Mouse (Mus musculus): ENCODE measurements around the gene Pagr1a. TPM values are rescaled to one million over a fixed set of nuclear protein-coding genes. Genes with fewer than 3 reads are reported as not detected.

The Pagr1a gene
- polyA plus RNA-seq, 1 experiment = 22.3 TPM

DNA sequence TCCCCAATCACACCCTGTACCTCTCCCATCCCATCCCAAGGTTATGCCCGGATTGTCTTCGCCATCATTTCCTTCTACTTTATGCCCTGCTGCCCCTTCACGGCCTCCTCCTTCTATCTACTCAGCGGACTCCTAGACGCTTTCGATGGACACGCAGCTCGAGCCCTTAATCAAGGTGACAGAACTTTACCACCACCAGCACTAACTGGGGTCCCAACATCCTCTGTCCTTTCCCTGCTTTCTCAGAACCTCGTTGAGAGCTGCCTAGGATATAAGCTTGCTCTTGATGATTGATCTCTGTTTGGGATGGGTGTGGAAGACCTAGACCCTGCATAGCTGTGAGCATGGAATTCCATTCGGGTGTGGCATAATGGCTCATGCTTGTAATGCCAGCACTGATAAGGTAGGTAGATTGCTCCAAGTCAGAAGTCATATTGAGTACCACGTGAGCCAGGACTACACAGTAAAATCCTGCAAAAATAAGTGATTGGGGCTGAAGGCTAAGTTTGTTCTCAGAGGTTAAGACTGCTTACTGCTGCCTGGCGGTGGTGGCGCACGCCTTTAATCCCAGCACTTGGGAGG, 40.2 kb downstream of the Pagr1a start:
- Histone ChIP-seq H3K4me3 (ENCODE audit: insufficient read depth, poor library complexity, severe bottlenecking) (peak overlapping the region; percentile 89), H3K79me3 (ENCODE audit: low read depth) (peaks cover 6% of the 10 kb centered on the region), H3K79me2 (ENCODE audit: control insufficient read depth, insufficient read depth) (peaks cover 28% of the 10 kb centered on the region), H3K27me3 (ENCODE audit: control insufficient read depth, insufficient read depth, insufficient read length) (peaks cover 10% of the 10 kb centered on the region), H3K36me3 (ENCODE audit: control insufficient read depth, insufficient read depth) (peaks cover 21% of the 10 kb centered on the region), H3ac (ENCODE audit: control insufficient read depth, insufficient read length, low read depth) (peak overlapping the region; percentile 99)
- TF ChIP-seq MYOG (IDR thresholded peaks at IDR 0.05; ENCODE audit: control insufficient read depth, extremely low read depth, insufficient read length) = no peak
- no peak for TF ChIP-seq USF1 (IDR thresholded peaks at IDR 0.05; ENCODE audit: low read depth)
- no peak for TF ChIP-seq MYOD1 (IDR thresholded peaks at IDR 0.05; ENCODE audit: control insufficient read depth, insufficient read length, low read depth)
- TF ChIP-seq MAX (IDR thresholded peaks at IDR 0.05) = no peak
- TF ChIP-seq CEBPB (IDR thresholded peaks at IDR 0.05; ENCODE audit: low read depth) = no peak
- no peak for TF ChIP-seq FOSL1 (IDR thresholded peaks at IDR 0.05; ENCODE audit: insufficient read depth, low read length, poor library complexity, severe bottlenecking)
- TF ChIP-seq CTCF (IDR thresholded peaks at IDR 0.05; ENCODE audit: control insufficient read depth, insufficient read depth, insufficient read length) = no peak

DNA sequence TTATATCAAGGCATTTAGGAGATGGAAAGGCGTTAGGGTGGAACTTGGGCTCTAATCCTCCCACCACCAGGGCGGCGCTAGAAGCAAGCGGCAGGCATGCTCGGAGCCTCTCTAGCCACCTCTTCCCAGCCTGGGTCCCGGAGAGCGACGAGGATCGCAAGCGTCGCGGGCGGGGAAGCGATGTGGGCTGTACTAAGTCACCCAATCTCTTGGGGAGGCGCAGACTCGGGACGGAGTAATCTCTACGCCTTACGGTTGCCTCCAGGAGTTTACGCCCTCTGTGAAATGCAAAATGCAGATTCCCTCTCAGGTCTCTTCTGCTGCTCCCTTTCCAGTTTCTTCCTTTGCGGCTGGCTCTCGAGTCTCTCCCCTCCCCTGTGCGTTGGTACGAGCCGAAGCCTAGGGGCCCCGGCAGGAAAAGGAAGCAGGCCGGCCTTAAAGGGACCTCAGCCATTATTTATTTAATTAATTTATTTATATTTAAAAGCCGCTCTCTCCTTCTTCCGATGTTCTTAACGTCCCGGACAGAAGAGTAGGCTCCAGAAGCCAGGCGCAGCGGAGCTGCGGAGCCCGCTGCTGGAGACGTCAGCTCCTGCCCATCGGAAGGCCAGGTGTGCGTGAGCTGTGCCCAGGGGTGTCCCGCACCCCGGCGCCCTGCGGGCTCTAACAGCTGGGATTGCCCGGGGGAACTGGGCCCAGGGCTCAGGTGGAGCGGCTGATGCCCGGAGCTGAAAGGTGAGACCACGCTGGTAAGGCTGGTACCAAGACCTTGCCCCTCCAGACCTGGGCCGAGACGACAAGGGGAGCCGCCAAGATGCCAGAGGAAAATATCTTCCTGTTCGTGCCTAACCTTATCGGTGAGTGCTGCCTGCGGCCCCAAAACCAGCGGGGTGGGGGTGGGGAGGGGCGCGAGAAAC, 40.9 kb downstream of the Pagr1a start, which contains the start of gene Cdiptos:
TSS of gene Cdiptos (minus strand) at position 149 of the 917 bp plus-strand sequence.
- H3ac ChIP-seq (ENCODE audit: control insufficient read depth, insufficient read length, low read depth) = peak within 1 kb of the TSS; percentile 99
- peaks cover 21% of the 10 kb centered on the region for H3K36me3 ChIP-seq (ENCODE audit: control insufficient read depth, insufficient read depth)
- H3K4me3 ChIP-seq (ENCODE audit: insufficient read depth, poor library complexity, severe bottlenecking) = peak within 1 kb of the TSS; percentile 89
- H3K27me3 ChIP-seq (ENCODE audit: control insufficient read depth, insufficient read depth, insufficient read length) = peaks cover 11% of the 10 kb centered on the region
- TF ChIP-seq USF1 (IDR thresholded peaks at IDR 0.05; ENCODE audit: low read depth) = no peak
- peak; percentile 93 for TF ChIP-seq MAX (IDR thresholded peaks at IDR 0.05)
- TF ChIP-seq CTCF (IDR thresholded peaks at IDR 0.05; ENCODE audit: control insufficient read depth, insufficient read depth, insufficient read length) = peak; percentile 91
- peaks cover 6% of the 10 kb centered on the region for H3K79me3 ChIP-seq (ENCODE audit: low read depth)
- H3K79me2 ChIP-seq (ENCODE audit: control insufficient read depth, insufficient read depth) = peaks cover 28% of the 10 kb centered on the region

DNA sequence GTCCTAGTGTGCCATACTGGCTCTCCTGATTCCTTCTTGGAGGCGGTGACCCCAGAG, 41.4 kb downstream of the Pagr1a start, which contains the start of gene Cdipt:
TSS of gene Cdipt (plus strand) at position 22 of the 57 bp plus-strand sequence.
- Histone ChIP-seq H3K27me3 (ENCODE audit: control insufficient read depth, insufficient read depth, insufficient read length) (peaks cover 11% of the 10 kb centered on the region), H3K36me3 (ENCODE audit: control insufficient read depth, insufficient read depth) (peaks cover 21% of the 10 kb centered on the region), H3ac (ENCODE audit: control insufficient read depth, insufficient read length, low read depth) (peak within 1 kb of the TSS; percentile 99), H3K4me3 (ENCODE audit: insufficient read depth, poor library complexity, severe bottlenecking) (peak within 1 kb of the TSS; percentile 89), H3K79me3 (ENCODE audit: low read depth) (peaks cover 6% of the 10 kb centered on the region), H3K79me2 (ENCODE audit: control insufficient read depth, insufficient read depth) (peaks cover 28% of the 10 kb centered on the region)
- TF ChIP-seq MYOD1 (IDR thresholded peaks at IDR 0.05; ENCODE audit: control insufficient read depth, insufficient read length, low read depth) (no peak), MAX (IDR thresholded peaks at IDR 0.05) (no peak), CEBPB (IDR thresholded peaks at IDR 0.05; ENCODE audit: low read depth) (no peak), MYOG (IDR thresholded peaks at IDR 0.05; ENCODE audit: control insufficient read depth, extremely low read depth, insufficient read length) (no peak), FOSL1 (IDR thresholded peaks at IDR 0.05; ENCODE audit: insufficient read depth, low read length, poor library complexity, severe bottlenecking) (no peak), USF1 (IDR thresholded peaks at IDR 0.05; ENCODE audit: low read depth) (no peak), CTCF (IDR thresholded peaks at IDR 0.05; ENCODE audit: control insufficient read depth, insufficient read depth, insufficient read length) (no peak)

DNA sequence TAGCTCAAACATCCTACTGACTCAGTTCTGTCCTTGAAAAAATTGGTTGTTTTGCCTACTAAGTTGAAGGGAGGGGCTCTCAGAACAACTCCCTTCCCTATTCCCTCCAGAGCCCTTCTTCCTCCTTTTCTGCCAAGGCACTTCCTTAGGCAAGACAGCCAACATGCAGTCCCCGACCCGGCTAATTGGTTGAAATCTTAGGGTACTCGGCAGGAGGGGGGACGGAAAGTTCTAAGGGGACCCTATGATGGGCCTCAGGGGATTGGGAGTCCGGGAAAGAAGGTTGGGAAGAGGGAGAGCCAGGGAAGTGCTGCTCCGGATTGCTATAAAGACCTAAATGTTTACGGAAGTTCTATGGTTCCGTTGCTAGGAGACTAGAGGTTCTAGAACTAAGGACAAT, 41.7 kb downstream of the Pagr1a start:
- TF ChIP-seq FOSL1 (IDR thresholded peaks at IDR 0.05; ENCODE audit: insufficient read depth, low read length, poor library complexity, severe bottlenecking) = no peak
- TF ChIP-seq MAX (IDR thresholded peaks at IDR 0.05) = no peak
- no peak for TF ChIP-seq MYOD1 (IDR thresholded peaks at IDR 0.05; ENCODE audit: control insufficient read depth, insufficient read length, low read depth)
- no peak for TF ChIP-seq MYOG (IDR thresholded peaks at IDR 0.05; ENCODE audit: control insufficient read depth, extremely low read depth, insufficient read length)
- peaks cover 6% of the 10 kb centered on the region for H3K79me3 ChIP-seq (ENCODE audit: low read depth)
- peaks cover 28% of the 10 kb centered on the region for H3K79me2 ChIP-seq (ENCODE audit: control insufficient read depth, insufficient read depth)
- peaks cover 12% of the 10 kb centered on the region for H3K27me3 ChIP-seq (ENCODE audit: control insufficient read depth, insufficient read depth, insufficient read length)
- peaks cover 21% of the 10 kb centered on the region for H3K36me3 ChIP-seq (ENCODE audit: control insufficient read depth, insufficient read depth)
- H3K4me3 ChIP-seq (ENCODE audit: insufficient read depth, poor library complexity, severe bottlenecking) = no peak overlapping the region
- no peak overlapping the region for H3ac ChIP-seq (ENCODE audit: control insufficient read depth, insufficient read length, low read depth)

DNA sequence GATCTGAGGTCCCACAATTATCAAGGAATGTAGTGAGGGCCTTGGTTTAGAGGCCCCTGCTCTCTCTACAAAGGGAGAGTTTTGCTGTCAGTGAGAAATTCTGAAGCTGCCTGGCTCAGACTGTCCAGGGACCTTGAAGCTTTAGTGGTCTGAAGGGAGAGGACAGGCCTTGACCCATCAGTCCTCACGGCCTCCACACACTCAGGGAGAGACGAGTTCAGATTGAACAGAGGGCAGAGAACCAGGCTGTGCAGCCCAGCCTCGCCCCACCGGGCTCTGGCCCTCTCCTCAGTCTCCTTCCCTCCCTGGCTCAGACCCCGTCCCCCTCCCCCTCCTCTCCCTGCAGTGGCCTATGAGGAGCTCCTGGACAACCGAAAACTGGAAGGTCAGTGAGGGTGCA, 49.8 kb downstream of the Pagr1a start:
- no peak overlapping the region for H3ac ChIP-seq (ENCODE audit: control insufficient read depth, insufficient read length, low read depth)
- H3K79me3 ChIP-seq (ENCODE audit: low read depth) = no peaks in the 10 kb centered on the region
- TF ChIP-seq MYOD1 (IDR thresholded peaks at IDR 0.05; ENCODE audit: control insufficient read depth, insufficient read length, low read depth) (no peak), MAX (IDR thresholded peaks at IDR 0.05) (no peak), CTCF (IDR thresholded peaks at IDR 0.05; ENCODE audit: control insufficient read depth, insufficient read depth, insufficient read length) (no peak), USF1 (IDR thresholded peaks at IDR 0.05; ENCODE audit: low read depth) (no peak), MYOG (IDR thresholded peaks at IDR 0.05; ENCODE audit: control insufficient read depth, extremely low read depth, insufficient read length) (no peak), CEBPB (IDR thresholded peaks at IDR 0.05; ENCODE audit: low read depth) (no peak), FOSL1 (IDR thresholded peaks at IDR 0.05; ENCODE audit: insufficient read depth, low read length, poor library complexity, severe bottlenecking) (no peak)
- H3K79me2 ChIP-seq (ENCODE audit: control insufficient read depth, insufficient read depth) = no peaks in the 10 kb centered on the region
- no peak overlapping the region for H3K4me3 ChIP-seq (ENCODE audit: insufficient read depth, poor library complexity, severe bottlenecking)
- H3K36me3 ChIP-seq (ENCODE audit: control insufficient read depth, insufficient read depth) = no peaks in the 10 kb centered on the region
- peaks cover 56% of the 10 kb centered on the region for H3K27me3 ChIP-seq (ENCODE audit: control insufficient read depth, insufficient read depth, insufficient read length)

DNA sequence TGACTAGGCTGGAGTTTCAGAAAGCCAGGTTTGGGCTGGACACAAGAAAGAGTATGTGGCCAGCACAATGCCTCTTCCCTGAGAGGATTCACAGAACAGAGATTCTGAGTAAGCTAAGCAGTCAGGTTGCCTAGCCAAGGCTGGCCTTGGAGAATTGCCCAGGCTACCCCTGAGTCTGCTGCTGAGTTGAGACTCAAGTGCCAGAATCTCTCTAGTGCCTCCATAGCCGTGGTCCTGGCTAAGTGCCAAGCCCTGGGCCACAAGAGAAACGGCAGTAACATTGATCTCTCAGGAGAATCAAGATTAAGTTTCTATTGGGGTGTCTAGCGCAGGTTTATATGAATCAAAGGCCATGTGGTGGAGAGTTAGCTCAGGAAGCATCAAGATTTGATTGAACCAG, 51.6 kb downstream of the Pagr1a start:
- no peaks in the 10 kb centered on the region for H3K79me3 ChIP-seq (ENCODE audit: low read depth)
- no peaks in the 10 kb centered on the region for H3K36me3 ChIP-seq (ENCODE audit: control insufficient read depth, insufficient read depth)
- no peaks in the 10 kb centered on the region for H3K79me2 ChIP-seq (ENCODE audit: control insufficient read depth, insufficient read depth)
- no peak overlapping the region for H3ac ChIP-seq (ENCODE audit: control insufficient read depth, insufficient read length, low read depth)
- no peak overlapping the region for H3K4me3 ChIP-seq (ENCODE audit: insufficient read depth, poor library complexity, severe bottlenecking)
- H3K27me3 ChIP-seq (ENCODE audit: control insufficient read depth, insufficient read depth, insufficient read length) = peaks cover 64% of the 10 kb centered on the region
- TF ChIP-seq CEBPB (IDR thresholded peaks at IDR 0.05; ENCODE audit: low read depth) (no peak), MYOG (IDR thresholded peaks at IDR 0.05; ENCODE audit: control insufficient read depth, extremely low read depth, insufficient read length) (no peak), MAX (IDR thresholded peaks at IDR 0.05) (no peak), USF1 (IDR thresholded peaks at IDR 0.05; ENCODE audit: low read depth) (no peak), CTCF (IDR thresholded peaks at IDR 0.05; ENCODE audit: control insufficient read depth, insufficient read depth, insufficient read length) (no peak), FOSL1 (IDR thresholded peaks at IDR 0.05; ENCODE audit: insufficient read depth, low read length, poor library complexity, severe bottlenecking) (no peak), MYOD1 (IDR thresholded peaks at IDR 0.05; ENCODE audit: control insufficient read depth, insufficient read length, low read depth) (no peak)

Data from C2C12 (cell line).